Mouse (Mus musculus) CD4-positive, CD25-positive, alpha-beta regulatory T cell, adult 9 weeks (primary cell): Measurements from ENCODE around the gene 4932415D10Rik. TPM values are rescaled to one million over a fixed set of nuclear protein-coding genes. Genes with fewer than 3 reads are reported as not detected.

ENCODE experiments used
- polyA plus RNA-seq: library from polyadenylated mRNA; unstranded; fragments of 100-300 nt; shearing (Covaris generic); gene quantifications from one replicate; pipeline ENCODE4 v1.2.1, GENCODE M21; 2017

The 4932415D10Rik gene
- not detected for polyA plus RNA-seq

DNA sequence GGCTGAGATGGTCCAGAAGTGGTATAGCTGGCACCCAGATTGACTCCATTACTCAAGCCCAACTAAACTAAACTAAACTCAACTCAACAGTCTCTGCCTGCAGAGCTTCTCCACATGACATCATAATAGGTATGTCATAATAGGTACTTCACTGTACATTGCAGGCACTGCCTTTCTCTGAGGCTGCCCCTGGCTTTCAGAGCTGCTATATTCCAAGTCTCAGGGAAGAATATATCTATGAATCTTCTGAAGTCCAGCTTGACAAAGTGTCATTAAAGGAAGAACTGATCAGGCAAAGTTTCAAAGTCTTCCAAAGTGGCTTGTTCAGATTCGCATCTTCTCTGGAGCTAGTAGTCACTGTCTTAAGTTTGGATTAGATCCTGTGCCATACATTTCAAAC lies at the start of gene 4932415D10Rik:
4932415D10Rik (minus strand) TSS at position 101 of the 400 bp plus-strand sequence.

DNA sequence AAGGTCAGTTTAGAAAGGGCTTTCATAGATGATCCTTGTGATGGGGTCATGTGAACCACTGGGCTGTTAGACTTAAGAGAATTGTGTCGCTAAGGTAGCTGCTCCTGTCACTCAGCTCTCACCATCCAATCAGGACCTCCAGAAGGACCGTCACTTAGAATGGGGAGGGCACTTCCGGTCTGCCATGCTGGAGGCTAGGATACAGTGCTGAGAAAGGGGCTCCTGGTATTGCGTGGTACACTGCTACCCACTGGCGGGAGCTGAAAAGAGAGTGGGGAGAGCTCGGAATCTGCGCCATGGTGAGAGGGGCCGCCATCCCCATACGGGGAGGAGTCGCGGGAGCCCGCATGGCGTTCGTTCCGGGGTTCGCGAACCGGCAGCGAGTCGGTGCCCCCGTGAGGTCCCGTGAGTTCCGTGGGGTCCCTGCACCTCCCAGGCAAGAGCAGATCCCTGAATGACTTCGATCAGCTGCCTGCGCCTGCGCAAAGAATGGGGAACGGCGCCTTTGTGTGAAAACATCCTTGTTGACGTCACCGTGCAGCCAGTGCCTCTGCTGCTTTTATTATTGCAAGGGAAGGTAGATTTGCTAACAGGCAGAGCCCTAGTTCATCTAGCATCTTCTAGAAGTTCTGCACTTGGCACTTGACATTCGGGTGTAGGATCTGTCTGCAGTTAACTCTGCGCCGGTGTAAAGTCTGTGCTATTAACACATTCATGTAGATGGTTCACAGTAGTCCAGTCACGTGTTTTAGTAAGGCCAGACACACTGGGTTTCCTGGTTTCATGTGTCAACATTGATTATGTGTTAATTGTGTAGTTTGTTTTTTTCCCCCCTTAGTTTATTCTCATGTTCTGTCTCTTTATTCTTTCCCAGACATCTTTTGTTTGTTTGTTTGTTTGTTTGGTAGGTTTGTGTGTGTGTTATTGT lies 38.0 kb upstream of the 4932415D10Rik start, which contains the start of gene Gm4924:
Gm4924 (plus strand) TSS at position 173 of the 928 bp plus-strand sequence.

DNA sequence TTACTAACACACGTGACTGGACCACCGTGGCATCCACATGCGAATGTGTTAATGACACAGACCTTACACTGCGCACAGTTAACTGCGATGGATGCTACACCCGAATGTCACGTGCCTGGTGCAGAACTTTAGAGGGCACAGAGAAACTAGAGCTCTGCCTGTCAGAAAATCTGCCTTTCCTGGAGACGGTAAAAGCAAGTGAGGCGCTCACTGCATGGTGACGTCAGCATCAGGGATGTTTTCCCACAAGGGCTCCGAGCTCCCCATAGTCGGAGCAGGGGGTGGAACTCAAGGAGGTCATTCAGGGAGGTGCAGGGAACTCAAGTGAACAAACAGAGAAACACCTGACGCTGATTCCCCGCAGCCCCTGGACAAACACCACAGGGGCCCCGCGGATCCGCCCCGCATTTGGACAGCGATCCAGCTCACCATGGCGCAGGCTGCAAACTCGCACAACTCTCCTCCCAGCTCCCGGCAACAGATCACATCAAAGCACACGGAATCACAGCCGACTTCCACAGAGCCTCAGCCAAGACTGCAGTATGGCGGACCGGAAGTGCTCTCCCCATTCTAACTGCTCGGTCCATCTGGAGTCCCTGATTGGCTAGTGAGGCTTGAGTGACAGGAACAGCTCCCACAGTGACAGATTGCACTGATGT lies 75.5 kb downstream of the 4932415D10Rik start, which contains the start of gene Zfp938:
Zfp938 (minus strand) TSS at position 539 of the 659 bp plus-strand sequence.

Other genes starting within 250 kb of the 4932415D10Rik start
- gene BC024063, start 233.2 kb downstream of the 4932415D10Rik start, polyA plus RNA-seq = 8.5 TPM
- 17.7 TPM for gene AU041133, start 188.6 kb downstream of the 4932415D10Rik start, polyA plus RNA-seq
- 12.8 TPM for gene Zfp938, start 75.3 kb downstream of the 4932415D10Rik start, polyA plus RNA-seq
- gene Gm4924, start 37.7 kb upstream of the 4932415D10Rik start, polyA plus RNA-seq = 9.7 TPM
- not detected for gene Gm1553, start 176.0 kb upstream of the 4932415D10Rik start, polyA plus RNA-seq